Mouse (Mus musculus): ENCODE measurements around the gene Txn1.

The Txn1 gene

GRCm38 (mm10) chr4:57942892-57943291, 13.3 kb downstream of the Txn1 start:
- in situ Hi-C loops (cut with MboI, MseI), result no loop called here

- in situ Hi-C loops (cut with MboI, MseI), result no loop called here
Observed at GRCm38 (mm10) chr4:57940631-57941030, 15.6 kb downstream of the Txn1 start.

- in situ Hi-C loops (cut with MboI, MseI), result no loop called here
Observed at GRCm38 (mm10) chr4:57937292-57937691, 18.9 kb downstream of the Txn1 start.

DNA sequence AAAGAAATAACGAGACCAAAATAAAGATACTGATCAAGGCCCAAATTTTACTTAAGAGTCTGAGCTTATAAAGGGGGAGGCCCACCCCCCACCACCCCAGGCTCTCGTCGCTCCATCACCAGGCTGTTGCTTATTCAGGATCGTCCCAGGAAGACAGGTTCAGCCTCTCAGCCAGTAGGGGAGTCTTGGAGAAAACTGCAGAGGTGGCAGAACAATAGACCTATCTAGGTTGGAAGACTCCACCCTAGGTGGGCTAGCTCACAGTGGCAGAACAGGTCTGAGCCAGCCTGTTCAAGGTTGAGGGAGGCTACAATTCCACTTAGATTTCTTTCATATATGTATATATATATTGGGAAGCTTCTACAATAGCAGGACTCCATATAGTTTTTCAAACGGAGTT, 22.0 kb downstream of the Txn1 start:
- in situ Hi-C loops (cut with MboI, MseI), result no loop called here

- in situ Hi-C loops (cut with MboI, MseI), result no loop called here
Observed at GRCm38 (mm10) chr4:57930559-57931170, 25.5 kb downstream of the Txn1 start.

DNA sequence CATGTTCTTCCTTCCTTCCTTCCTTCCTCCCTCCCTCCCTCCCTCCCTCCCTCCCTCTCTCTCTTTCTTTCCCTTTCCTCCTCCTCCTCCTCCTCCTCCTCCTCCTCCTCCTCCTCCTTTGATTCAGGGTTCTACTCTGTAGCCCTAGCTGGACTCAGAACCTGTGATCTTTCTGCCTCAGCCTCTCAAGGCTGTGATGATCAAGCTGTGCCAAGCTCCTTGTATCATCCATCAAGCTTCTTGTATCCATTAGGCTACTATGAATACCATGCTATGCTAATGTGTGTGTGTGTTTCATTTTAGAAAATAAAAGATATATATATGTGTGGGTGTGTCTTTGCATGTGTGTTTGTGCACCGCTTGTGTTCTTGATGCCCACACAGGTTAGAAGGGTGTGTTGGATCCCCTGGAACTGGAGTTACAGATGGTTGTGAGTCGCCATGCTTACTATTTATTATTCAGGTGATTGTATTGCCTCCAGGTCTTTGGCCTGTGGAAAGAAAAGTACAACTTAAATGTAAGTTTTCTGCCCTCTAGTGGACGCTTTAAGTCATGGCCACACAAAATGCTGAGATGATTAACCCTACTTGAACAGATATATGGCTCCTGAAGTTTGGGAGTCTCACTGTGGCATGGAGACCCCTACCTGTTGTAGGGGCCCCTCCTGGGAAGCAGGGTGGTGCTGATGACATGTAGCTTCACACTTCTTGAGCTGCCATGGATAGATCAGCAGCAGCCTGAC, 28.6 kb downstream of the Txn1 start:
- in situ Hi-C loops (cut with MboI, MseI), result no loop called here

DNA sequence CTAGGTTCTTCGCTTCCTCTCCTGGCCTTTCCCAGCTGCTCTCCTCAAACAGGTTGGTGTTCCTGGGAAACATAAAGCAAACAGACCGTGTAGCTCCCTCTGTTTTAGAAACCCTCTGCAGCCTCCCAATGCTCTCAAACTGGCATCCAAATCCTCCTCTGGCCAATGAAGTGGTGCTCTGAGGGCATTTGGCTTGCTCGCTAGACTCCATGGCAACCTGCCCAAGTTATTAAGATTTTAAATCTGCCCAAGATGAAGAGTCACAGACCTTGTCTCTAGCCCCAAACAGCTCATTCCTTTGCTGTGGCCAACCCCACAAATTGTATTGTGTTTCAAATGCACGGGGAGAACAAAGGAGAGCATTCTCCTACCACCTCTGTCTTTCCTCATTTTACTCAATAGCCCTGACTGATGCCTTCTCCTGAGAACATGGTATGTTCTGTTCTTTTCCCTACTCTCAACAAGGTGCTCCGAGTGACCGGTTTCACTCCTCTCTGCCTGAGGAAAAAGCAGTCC, 31.6 kb downstream of the Txn1 start:
- in situ Hi-C loops (cut with MboI, MseI), result no loop called here

DNA sequence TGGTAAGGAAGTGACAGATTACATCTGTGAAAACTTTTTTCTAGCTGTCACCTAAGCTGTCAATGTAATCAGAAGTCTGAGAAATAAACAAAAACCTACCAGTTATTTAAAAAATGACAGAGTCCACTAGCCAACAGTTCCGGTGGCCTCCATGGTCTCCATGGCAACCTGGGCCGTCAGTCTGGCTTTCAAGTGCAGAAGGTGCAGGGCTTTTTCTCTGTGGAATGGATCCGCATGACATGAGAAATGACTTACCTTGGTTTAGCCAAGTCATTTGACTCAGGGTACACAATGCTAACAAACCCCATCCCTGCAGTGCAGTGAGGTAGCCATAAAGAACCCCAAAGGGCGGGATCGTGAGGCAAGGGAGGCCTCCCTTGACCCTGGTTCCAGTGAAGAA, 34.0 kb downstream of the Txn1 start:
- in situ Hi-C loops (cut with MboI, MseI), result no loop called here

DNA sequence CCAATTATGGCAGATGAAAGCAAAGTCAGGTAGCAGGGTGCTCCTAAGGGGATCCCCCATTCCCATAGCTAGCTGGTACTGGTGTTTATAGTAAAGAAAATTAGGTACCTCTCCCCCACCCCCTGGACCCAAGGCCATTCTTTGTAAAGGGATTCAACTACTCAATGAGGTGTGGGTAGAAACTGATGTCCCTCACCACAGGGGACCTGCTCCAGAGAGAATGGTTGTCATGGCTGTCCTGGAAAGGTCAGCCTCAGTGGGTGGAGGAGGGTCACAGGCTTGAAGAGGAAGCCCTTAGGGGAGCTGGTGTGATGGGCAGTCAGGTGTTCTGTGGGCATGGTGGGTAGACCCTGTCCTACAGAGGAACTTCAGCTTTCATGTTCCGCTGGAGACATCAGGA, 35.7 kb downstream of the Txn1 start:
- in situ Hi-C loops (cut with MboI, MseI), result no loop called here

- in situ Hi-C loops (cut with MboI, MseI), result no loop called here
Observed at GRCm38 (mm10) chr4:57919494-57920423, 36.5 kb downstream of the Txn1 start.

DNA sequence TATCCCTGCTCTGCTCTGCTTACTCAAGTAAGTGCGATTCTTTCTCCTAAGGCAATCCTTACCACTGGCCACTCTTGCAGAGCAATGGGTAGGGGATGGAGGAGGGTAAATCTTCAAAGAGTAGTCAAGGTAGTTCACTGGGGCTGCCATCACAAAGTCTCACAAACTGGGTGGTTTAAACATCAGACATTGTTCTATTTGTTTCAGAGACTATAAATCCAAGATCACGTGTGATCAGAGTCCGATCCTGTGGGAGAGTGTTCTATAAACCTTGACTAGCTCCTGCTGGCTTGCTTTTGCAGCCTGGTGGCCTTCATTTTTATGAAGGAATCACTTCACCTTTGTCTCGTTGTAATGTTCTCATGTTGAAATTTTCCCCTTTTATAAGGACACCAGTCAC, 39.5 kb downstream of the Txn1 start:
- in situ Hi-C loops (cut with MboI, MseI), result no loop called here

DNA sequence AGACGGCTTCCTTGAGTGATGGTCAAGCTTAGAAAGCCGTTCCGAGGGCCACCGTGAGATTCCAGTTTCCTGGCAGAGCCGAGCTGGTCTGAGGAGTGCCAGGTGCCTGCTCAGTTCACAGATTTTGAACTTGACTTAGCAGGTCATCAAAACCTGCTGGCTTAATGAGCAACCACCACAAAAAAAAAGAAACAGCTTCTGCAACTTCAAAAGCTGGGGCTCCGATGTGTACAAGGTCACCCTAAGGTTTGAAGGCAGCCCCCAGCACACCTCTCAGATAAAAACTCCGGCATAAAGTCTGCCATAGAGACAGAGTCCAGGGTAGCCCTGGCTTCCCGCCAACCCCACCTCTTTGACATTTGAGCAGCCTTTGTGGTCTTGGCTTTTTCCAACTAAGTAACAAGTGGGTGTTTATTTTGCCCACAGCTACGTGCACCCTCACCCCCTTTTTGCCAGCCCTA, 40.0 kb downstream of the Txn1 start, which contains the start of gene D630039A03Rik:
TSS of gene D630039A03Rik (minus strand) at position 97 of the 461 bp plus-strand sequence.
- in situ Hi-C loops (cut with MboI, MseI), result no loop called here

- in situ Hi-C loops (cut with MboI, MseI), result no loop called here
Observed at GRCm38 (mm10) chr4:57915216-57915965, 40.8 kb downstream of the Txn1 start.

DNA sequence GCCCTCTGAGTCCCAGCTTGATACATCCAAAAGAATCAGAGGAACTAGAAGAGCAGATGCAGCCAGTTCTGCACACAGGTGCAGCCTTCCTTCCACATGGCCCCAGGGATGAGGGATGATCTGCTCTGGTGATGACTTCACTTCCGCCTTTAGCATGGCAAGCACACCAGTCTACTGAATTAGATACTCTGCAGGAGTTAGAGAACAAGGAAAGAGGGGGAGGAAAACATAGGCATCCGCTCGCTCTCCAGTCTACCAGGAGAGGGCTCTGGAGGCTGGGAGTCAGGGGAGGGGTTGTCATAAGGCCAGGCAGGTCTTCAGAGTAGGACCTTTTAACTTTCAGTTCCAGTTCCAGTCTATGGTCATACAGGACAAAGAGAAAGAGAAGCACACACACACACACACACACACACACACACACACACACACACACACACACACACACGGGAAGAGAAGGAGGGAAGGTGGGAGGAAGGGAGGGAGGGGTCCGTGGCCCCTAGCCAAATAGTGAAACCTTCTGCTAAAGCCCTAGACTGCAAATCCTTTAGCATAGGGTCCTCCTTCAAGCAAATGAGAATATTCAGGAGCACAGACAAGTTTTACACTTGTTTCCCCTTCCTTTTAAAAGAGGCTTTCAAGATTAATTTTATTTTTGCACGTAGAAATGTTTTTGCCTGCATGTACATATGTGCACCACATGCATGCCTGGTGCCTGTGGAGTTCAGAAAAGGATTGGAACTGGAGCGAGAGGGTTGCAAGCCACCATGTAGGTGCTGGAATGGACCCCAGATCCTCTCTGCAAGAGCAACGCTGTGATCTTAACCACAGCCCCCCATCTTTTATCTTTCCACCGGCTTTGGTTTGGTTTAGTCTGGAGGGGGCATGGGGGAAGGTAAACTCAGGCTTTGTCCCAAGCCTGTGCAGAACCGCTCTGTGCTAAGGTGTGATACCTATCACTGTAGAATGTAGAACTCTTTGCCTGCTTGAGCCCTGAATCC, 41.7 kb downstream of the Txn1 start:
- in situ Hi-C loops (cut with MboI, MseI), result no loop called here

DNA sequence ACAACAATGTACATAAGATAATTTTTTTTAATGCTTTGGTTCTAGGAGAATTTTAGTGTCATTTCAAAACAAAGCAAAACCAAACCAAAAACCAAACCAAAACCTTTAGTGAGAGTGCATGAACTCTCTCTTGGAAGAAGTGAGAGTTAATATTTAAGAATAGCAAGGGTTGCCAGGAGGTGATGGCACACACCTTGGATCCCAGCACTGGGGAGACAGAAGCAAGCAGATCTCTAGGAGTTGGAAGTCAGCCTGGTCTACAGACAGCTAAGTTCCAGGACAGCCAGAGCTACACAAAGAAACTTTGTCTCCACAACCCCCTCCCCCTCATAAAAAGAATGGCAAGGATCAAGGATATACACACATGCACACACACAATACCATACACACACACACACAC, 43.2 kb downstream of the Txn1 start:
- in situ Hi-C loops (cut with MboI, MseI), result no loop called here

DNA sequence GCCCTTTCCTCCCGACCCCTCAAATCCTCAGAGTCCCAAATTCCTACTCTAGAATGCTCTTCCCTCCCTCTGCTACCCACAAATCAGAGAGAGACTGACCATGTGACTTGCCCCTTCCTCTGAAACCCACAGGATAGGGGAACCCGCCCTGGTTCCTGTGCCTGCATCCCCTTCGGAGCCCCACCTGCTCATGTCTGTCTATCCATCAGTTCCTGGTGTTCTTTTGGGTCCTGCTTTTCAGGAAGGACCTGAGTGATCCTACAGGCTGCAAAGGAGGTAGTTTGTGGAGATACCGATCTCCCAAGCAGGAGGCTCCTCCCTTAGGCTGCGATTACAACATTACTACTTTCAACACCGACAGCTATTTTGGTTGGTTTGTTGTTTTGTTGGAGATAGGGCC, 47.4 kb downstream of the Txn1 start:
- in situ Hi-C loops (cut with MboI, MseI), result loop anchor here (10.0 kb wide), 2 partner anchors 166 to 234 kb away; no protein-coding TSS in a partner anchor

DNA sequence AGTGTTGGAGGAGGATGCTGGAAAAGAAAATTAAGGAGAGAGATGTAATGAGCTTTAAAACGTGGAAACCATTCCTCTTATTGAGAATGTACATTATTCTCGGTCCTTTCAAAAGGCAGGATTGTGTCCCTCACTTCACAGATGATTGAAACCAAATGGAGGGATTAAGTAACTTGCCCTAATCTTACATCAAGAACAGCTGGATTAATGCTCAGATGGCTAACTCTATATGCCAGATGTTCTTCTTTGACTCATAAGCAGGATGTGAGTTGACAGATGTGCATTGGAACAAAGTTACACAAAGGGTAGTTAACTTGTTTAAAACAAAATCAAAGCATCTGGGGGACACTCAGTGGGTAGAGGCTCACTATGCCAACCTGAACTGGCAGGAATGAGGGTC, 49.5 kb downstream of the Txn1 start:
- in situ Hi-C loops (cut with MboI, MseI), result loop anchor here (10.0 kb wide), 2 partner anchors 168 to 232 kb away; no protein-coding TSS in a partner anchor

- in situ Hi-C loops (cut with MboI, MseI), result loop anchor here (10.0 kb wide), 2 partner anchors 170 to 230 kb away; no protein-coding TSS in a partner anchor
Observed at GRCm38 (mm10) chr4:57904638-57905037, 51.6 kb downstream of the Txn1 start.

DNA sequence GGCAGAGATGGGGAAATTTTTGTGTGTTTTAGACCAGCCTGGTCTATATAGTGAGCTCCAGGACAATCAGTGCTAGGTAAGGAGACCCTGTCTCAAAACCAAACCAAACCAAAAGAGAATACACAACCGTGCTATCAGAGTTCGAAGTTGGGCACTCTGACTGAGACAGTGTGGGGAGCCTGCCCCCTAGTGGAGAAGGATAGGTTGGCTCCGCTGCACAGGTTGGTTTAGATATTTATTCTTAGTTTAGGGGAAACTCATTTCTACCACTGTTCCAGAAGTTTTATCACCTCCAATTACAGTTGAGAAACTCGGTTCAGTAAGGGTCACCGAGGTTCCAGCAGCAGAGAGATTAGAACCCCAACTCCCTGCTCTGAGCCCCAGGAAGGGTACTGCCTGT, 52.0 kb downstream of the Txn1 start:
- in situ Hi-C loops (cut with MboI, MseI), result loop anchor here (10.0 kb wide), 2 partner anchors 171 to 229 kb away; no protein-coding TSS in a partner anchor

GRCm38 (mm10) chr4:57902619-57903018, 53.6 kb downstream of the Txn1 start:
- in situ Hi-C loops (cut with MboI, MseI), result loop anchor here (10.0 kb wide), 2 partner anchors 172 to 228 kb away; no protein-coding TSS in a partner anchor

Measured in regulatory T cell (primary cell).